ENCODE assay signal across 16 mouse cellular contexts in genomic region chr16:91738505-91738904, GRCm38 (mm10).
"Had no signal": no experiment of that assay in that cellular context is flagged by ENCODE, and none has a peak within 500 bp of the region (broad histone marks: within the 10 kb centered on the region; RNA-seq: fewer than 3 reads in every experiment).

No protein-coding gene starts in this region.

- H3K36me3 ChIP-seq: neural tube, embryonic 13.5 days; neural tube, embryonic 15.5 days; stomach, embryonic 15.5 days had no signal

- H3K27ac ChIP-seq: neural tube, embryonic 13.5 days; neural tube, embryonic 15.5 days; stomach, embryonic 15.5 days; stomach, postnatal 0 days had no signal

- H3K9me3 ChIP-seq: neural tube, embryonic 13.5 days; neural tube, embryonic 15.5 days; stomach, embryonic 15.5 days had no signal

- H3K9ac ChIP-seq: neural tube, embryonic 13.5 days; neural tube, embryonic 15.5 days; stomach, embryonic 15.5 days had no signal

- H3K4me2 ChIP-seq: neural tube, embryonic 13.5 days; neural tube, embryonic 15.5 days; stomach, embryonic 15.5 days had no signal

- H3K27me3 ChIP-seq: neural tube, embryonic 13.5 days; neural tube, embryonic 15.5 days; stomach, embryonic 15.5 days had no signal

- H3K4me3 ChIP-seq: neural tube, embryonic 13.5 days; neural tube, embryonic 15.5 days; stomach, embryonic 15.5 days had no signal

- DNase-seq: retina, postnatal 1 day; right cerebral cortex, adult 18-20 months; right cerebral cortex, postnatal 14 days; right cerebral cortex, postnatal 25 days; right cerebral cortex, postnatal 4 days; spleen, adult 18-20 months; thymus, adult 18-20 months; thymus, adult 2 months; thymus, postnatal 14 days; thymus, postnatal 25 days; thymus, postnatal 36 days; thymus, postnatal 4 days had no signal
